Mouse (Mus musculus) small intestine, adult 2 months (tissue): ENCODE data around the gene Robo4.

Experiments
- CTCF ChIP-seq: fragments of 200-500 bp; IDR thresholded peaks from 2 replicates; pipeline ENCODE4 v1.5.1; 2012; ENCODE audit warnings: low read depth, mild to moderate bottlenecking, control low read depth, inconsistent platforms, low read length, moderate library complexity, mixed read lengths; ENCODE audit not compliant: insufficient replicate concordance, insufficient read length; ENCODE audit errors: extremely low read depth
- POLR2A ChIP-seq: fragments of 200-500 bp; IDR thresholded peaks from 2 replicates; pipeline ENCODE4 v1.6.1; 2012; ENCODE audit warnings: low read depth, mild to moderate bottlenecking, control low read depth, inconsistent platforms, low read length, moderate library complexity

- TF ChIP-seq CTCF (no peak), POLR2A (no peak)
Measured at GRCm38 (mm10) chr9:37354485-37354884, 47.2 kb upstream of the Robo4 start.
